Mouse (Mus musculus): Measurements from ENCODE around the gene Bicra. TPM values are rescaled to one million over a fixed set of nuclear protein-coding genes. Genes with fewer than 3 reads are reported as not detected.

The Bicra gene
- total and polyA plus RNA-seq, 3 experiments, result 0.81 to 14.1 TPM; not detected in 1

GRCm38 (mm10) chr7:15947653-15948260 lies 100.0 kb downstream of the Bicra start:
- Histone ChIP-seq H3K4me3 (ENCODE audit: control insufficient read depth in 1 of 2, insufficient read depth in 1 of 2, low read depth in 2 of 2, low read length in 2 of 2) (peak overlapping the region; percentile 2 to 54; a peak in 3 of 4 replicates), H3K36me3 (ENCODE audit: control insufficient read depth in 1 of 2, insufficient read depth in 2 of 2, low read length in 2 of 2) (peaks cover 2 to 49% of the 10 kb centered on the region in 2 experiments; a peak in 3 of 4 replicates), H3K27ac (ENCODE audit: control insufficient read depth, low read depth, low read length) (peak overlapping the region; percentile 97), H3K4me1 (ENCODE audit: control insufficient read depth in 1 of 2, insufficient read depth in 2 of 2, low read length in 2 of 2) (peaks cover 7 to 45% of the 10 kb centered on the region in 2 experiments), H3K79me2 (ENCODE audit: control insufficient read depth, insufficient read depth, low read length, poor library complexity) (peaks cover 25% of the 10 kb centered on the region), H3K9me3 (replicated peaks; ENCODE audit: insufficient read depth, low read length) (no peaks in the 10 kb centered on the region), H3K27me3 (ENCODE audit: control insufficient read depth in 1 of 2, insufficient read depth in 2 of 2, low read length in 2 of 2) (no peaks in the 10 kb centered on the region), H3K9ac (ENCODE audit: control insufficient read depth, low read depth, low read length, poor library complexity, severe bottlenecking) (peak overlapping the region; percentile 68)
- peak; percentile 74 for DNase-seq (ENCODE audit: low read depth, low spot score)
- TF ChIP-seq RCOR1 (IDR thresholded peaks at IDR 0.05; ENCODE audit: low read depth, low read length), result peak; percentile 78
- TF ChIP-seq USF1 (IDR thresholded peaks at IDR 0.05; ENCODE audit: low read depth, low read length), result no peak
- TF ChIP-seq SIN3A (IDR thresholded peaks at IDR 0.05; ENCODE audit: low read length), result peak; percentile 31; the same call in 1 of the 2 replicates
- peak; percentile 79; the same call in 1 of the 2 replicates for TF ChIP-seq ETS1 (IDR thresholded peaks at IDR 0.05; ENCODE audit: low read depth, low read length)
- TF ChIP-seq MYC (IDR thresholded peaks at IDR 0.05; ENCODE audit: low read depth, low read length), result peak; percentile 23; the same call in 1 of the 2 replicates
- peak; percentile 89 to 93 for TF ChIP-seq EP300 (IDR thresholded peaks at IDR 0.05; ENCODE audit: low read depth in 1 of 2, low read length in 2 of 2)
- peak; percentile 90 for TF ChIP-seq GATA1 (IDR thresholded peaks at IDR 0.05; ENCODE audit: low read depth, low read length)
- peak; percentile 82 for TF ChIP-seq ZNF384 (IDR thresholded peaks at IDR 0.05; ENCODE audit: low read depth, low read length)
- TF ChIP-seq TAL1 (IDR thresholded peaks at IDR 0.05; ENCODE audit: low read length), result peak; percentile 71
- TF ChIP-seq JUND (IDR thresholded peaks at IDR 0.05; ENCODE audit: low read depth, low read length), result 0 out of 2 replicates have a peak, but pooled peaks have one; percentile 44
- no peak for TF ChIP-seq POLR2AphosphoS2 (IDR thresholded peaks at IDR 0.05; ENCODE audit: low read length)
- TF ChIP-seq TCF12 (IDR thresholded peaks at IDR 0.05; ENCODE audit: low read depth, low read length), result peak; percentile 89
- TF ChIP-seq MAX (IDR thresholded peaks at IDR 0.05; ENCODE audit: low read length), result no peak
- TF ChIP-seq MYB (IDR thresholded peaks at IDR 0.05; ENCODE audit: low read depth, low read length), result peak; percentile 55

GRCm38 (mm10) chr7:15945721-15946536 lies 101.8 kb downstream of the Bicra start, which contains the start of gene Nop53:
Gene Nop53, minus strand, starts transcription at chr7:15946074.
- peaks cover 7 to 33% of the 10 kb centered on the region in 2 experiments for H3K4me1 ChIP-seq (ENCODE audit: control insufficient read depth in 1 of 2, insufficient read depth in 2 of 2, low read length in 2 of 2)
- DNase-seq (ENCODE audit: low read depth, low spot score), result peak; percentile 99
- no peak for TF ChIP-seq MYB (IDR thresholded peaks at IDR 0.05; ENCODE audit: low read depth, low read length)
- no peak for TF ChIP-seq CHD2 (IDR thresholded peaks at IDR 0.05; ENCODE audit: low read length)
- peak; percentile 23; the same call in 1 of the 2 replicates for TF ChIP-seq MAX (IDR thresholded peaks at IDR 0.05; ENCODE audit: low read length)
- no peak for TF ChIP-seq MEF2A (IDR thresholded peaks at IDR 0.05; ENCODE audit: extremely low read depth, insufficient replicate concordance, low read depth, low read length, poor library complexity, severe bottlenecking)
- no peak for TF ChIP-seq RCOR1 (IDR thresholded peaks at IDR 0.05; ENCODE audit: low read depth, low read length)
- peak; percentile 76 for TF ChIP-seq SIN3A (IDR thresholded peaks at IDR 0.05; ENCODE audit: low read length)
- no peak for TF ChIP-seq UBTF (IDR thresholded peaks at IDR 0.05; ENCODE audit: borderline replicate concordance, insufficient read depth, low read depth, low read length)
- peak; percentile 77; the same call in 1 of the 2 replicates for TF ChIP-seq POLR2AphosphoS2 (IDR thresholded peaks at IDR 0.05; ENCODE audit: low read length)
- TF ChIP-seq NELFE (IDR thresholded peaks at IDR 0.05; ENCODE audit: low read depth, low read length), result peak; percentile 87
- TF ChIP-seq MXI1 (IDR thresholded peaks at IDR 0.05; ENCODE audit: low read depth, low read length), result peak; percentile 75
- TF ChIP-seq USF2 (IDR thresholded peaks at IDR 0.05; ENCODE audit: borderline replicate concordance in 1 of 2, insufficient read depth in 1 of 2, low read depth in 1 of 2, low read length in 2 of 2), result no peak
- no peak for TF ChIP-seq ZKSCAN1 (IDR thresholded peaks at IDR 0.05; ENCODE audit: low read depth, low read length)
- no peak for TF ChIP-seq ZMIZ1 (IDR thresholded peaks at IDR 0.05; ENCODE audit: low read depth, low read length)
- TF ChIP-seq ZC3H11A (IDR thresholded peaks at IDR 0.05; ENCODE audit: low read depth, low read length), result no peak
- TF ChIP-seq ETS1 (IDR thresholded peaks at IDR 0.05; ENCODE audit: low read depth, low read length), result peak; percentile 82
- TF ChIP-seq POLR2A (IDR thresholded peaks at IDR 0.05; ENCODE audit: control insufficient read depth in 1 of 2, insufficient read depth in 1 of 2, low read depth in 1 of 2, low read length in 2 of 2, poor library complexity in 1 of 2), result peak; percentile 63 to 87; a peak in 3 of 4 replicates
- TF ChIP-seq MAFK (IDR thresholded peaks at IDR 0.05; ENCODE audit: borderline replicate concordance, low read depth, low read length), result no peak
- peak; percentile 81 for TF ChIP-seq ELF1 (IDR thresholded peaks at IDR 0.05; ENCODE audit: low read depth, low read length)
- TF ChIP-seq SMC3 (IDR thresholded peaks at IDR 0.05; ENCODE audit: low read depth, low read length), result no peak
- no peak; a peak in 2 of 4 replicates for TF ChIP-seq EP300 (IDR thresholded peaks at IDR 0.05; ENCODE audit: low read depth in 1 of 2, low read length in 2 of 2)

More at GRCm38 (mm10) chr7:15945721-15946536, 101.8 kb downstream of the Bicra start, which contains the start of gene Nop53:
- H3K9me3 ChIP-seq (replicated peaks; ENCODE audit: insufficient read depth, low read length), result no peaks in the 10 kb centered on the region
- peak within 1 kb of the TSS; percentile 96 to 98 for H3K4me3 ChIP-seq (ENCODE audit: control insufficient read depth in 1 of 2, insufficient read depth in 1 of 2, low read depth in 2 of 2, low read length in 2 of 2)
- H3K36me3 ChIP-seq (ENCODE audit: control insufficient read depth in 1 of 2, insufficient read depth in 2 of 2, low read length in 2 of 2), result peaks cover 4 to 38% of the 10 kb centered on the region in 2 experiments; a peak in 3 of 4 replicates
- H3K79me2 ChIP-seq (ENCODE audit: control insufficient read depth, insufficient read depth, low read length, poor library complexity), result peaks cover 25% of the 10 kb centered on the region
- peak within 1 kb of the TSS; percentile 97 for H3K27ac ChIP-seq (ENCODE audit: control insufficient read depth, low read depth, low read length)
- peak within 1 kb of the TSS; percentile 98 for H3K9ac ChIP-seq (ENCODE audit: control insufficient read depth, low read depth, low read length, poor library complexity, severe bottlenecking)
- no peaks in the 10 kb centered on the region for H3K27me3 ChIP-seq (ENCODE audit: control insufficient read depth in 1 of 2, insufficient read depth in 2 of 2, low read length in 2 of 2)

All from MEL (cell line).